Mouse (Mus musculus) cerebellum, postnatal 36 days (tissue): ENCODE results near the gene Mfsd9.

Experiments
- DNase-seq, 2 experiments: peaks; one replicate each; pipeline ENCODE4 v3.0.0; 2021 to 2022; ENCODE audit warnings: mixed read lengths in 2 of 2

The Mfsd9 gene

DNA sequence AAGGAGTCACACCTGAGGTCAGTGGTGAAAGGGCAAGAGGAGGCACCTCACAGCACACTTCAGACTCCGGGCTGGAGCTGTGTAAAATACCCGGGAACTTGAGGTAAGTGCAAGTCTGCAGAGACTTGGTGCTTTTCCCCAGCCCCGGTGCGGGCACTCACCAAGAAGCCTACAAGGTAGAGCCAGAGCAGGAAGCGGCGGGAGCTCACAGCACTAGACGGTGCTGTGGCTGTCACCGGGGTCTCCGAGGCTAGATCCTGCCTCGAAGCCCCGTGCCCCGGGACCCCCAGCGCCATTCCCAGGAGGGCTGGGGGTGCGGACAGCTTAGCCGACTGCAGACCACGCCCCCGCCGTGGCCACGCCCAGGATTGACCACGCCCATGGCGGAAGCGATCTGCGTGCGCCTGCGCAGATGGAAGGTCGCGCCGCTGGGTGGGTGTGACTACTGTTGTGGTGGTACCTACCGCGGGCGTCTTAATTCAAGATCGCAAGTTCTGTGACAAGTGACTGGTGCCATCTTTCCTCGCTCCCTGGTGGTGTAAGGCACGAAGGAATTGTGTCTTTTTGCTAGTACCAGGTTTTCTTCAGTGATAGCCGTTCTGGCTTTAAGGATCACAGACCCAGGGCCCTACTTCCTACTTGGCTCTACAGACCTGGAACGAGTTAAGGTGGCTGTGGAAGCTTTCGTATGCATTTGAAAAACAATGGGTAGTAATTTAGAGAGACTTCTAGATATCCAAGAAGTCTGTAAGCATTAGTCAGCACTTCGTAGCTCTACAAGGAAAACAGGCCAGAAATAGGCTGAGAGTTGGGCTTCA, at the start of gene Mfsd9:
Gene Mfsd9 (minus strand): TSS at position 364 of the 818 bp plus-strand sequence.
- peak; percentile 76 to 81 for DNase-seq

DNA sequence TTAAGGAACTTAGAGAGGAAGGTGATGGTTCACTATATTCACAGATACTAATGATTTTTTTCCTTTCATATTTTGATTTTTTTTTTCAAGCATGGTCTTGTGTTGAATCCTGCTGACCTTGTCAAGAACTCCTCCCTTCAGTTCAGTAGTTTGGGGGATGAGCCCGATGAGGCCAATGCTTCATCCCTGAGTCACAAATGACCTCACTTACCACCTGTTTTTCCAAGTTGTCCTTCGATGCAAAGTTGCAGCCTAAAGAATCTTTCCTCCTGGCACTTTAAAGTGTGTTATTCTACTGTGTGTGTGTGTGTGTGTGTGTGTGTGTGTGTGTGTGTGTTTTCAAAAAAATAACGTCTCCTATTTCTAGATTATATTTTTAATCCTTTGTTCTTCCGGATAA, 45.0 kb upstream of the Mfsd9 start:
- DNase-seq, result no peak

DNA sequence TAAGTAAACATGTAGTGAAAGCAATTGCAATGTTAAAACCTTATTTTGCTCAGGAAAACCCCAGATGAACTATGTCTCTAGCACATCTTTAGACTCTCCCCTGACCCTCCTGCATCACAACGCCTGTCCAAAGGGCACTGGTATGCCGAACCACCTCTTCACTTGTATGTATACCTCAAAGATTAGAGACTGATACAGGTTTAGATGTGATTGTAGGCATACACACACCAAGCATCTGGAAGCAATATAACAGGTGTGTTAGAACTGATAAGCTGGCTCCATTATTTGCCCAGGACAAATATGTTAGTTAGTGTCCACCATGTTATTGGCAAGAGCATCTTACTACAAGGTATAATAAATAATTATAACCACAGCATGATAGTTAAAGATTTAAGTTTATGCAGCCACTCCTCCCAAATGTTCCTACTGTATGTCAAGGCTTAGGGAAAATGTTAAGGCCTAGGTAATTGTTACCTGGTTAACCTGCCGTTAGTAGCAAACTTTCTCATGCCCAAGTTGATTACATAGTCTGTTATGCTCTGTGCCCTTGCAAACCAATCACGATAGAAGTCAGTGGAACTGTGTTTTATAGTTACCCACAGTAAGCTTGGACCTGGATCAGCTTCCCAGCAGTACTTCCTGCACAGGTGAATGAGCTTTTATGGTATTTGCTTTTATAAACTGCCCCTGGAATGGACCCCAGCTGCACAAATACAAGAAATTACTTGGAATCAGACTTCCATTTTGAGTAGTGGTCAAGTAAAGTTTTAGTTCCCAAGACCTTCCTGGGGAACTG, 40.4 kb upstream of the Mfsd9 start:
- no peak for DNase-seq

DNA sequence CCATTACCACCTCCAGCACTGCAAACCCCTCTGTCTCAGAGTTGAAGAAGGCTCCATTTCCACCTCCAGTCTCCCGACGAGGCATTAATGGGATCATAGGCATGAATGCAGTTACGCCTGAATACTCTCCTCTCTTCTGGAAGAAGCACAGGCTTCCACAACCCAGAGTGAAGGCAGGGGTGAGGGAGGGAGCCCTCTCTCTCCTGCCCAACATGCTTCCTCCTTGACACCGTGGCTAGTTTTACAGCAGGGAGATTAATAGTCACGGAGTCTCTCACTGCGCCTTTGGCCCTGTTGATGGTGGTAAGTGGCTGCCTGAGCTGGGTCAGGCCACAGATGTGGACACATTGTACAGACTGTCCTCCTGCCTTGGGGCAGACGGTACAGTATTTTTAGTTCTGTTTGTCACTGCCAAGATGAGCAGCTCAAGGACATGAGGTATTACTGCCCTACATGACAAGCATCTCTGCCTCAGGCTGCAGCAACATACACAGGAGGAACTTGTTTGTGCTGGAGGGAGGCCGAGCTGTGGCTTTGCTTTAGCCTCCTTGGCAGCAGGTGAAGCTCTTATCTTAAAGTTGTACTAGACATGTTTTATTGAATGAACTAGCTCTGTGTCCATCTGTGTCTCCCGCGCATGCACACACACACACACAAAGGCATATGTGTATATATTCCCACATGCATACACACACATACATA, 38.9 kb upstream of the Mfsd9 start:
- DNase-seq, result peak in 1 of 2 experiments; percentile 3

DNA sequence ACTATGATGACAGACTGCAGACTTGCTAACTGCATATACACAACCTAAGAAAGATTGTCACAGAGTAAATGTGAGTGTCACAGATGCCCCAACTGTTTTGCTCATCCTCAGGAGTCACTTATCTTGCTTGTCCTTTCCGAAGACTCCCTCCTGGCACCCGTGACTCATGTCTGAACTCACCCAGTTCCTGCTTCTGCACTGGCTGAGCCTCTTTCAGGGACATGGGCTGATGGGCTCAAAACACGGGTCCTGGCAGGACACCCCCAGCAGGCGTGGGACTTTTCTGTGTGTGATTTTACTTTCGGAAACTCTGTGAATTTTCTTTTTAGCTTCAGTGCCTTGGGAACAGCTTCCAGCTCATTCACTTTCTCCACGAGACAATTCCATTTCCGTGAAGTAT, 35.3 kb upstream of the Mfsd9 start:
- DNase-seq, result no peak

DNA sequence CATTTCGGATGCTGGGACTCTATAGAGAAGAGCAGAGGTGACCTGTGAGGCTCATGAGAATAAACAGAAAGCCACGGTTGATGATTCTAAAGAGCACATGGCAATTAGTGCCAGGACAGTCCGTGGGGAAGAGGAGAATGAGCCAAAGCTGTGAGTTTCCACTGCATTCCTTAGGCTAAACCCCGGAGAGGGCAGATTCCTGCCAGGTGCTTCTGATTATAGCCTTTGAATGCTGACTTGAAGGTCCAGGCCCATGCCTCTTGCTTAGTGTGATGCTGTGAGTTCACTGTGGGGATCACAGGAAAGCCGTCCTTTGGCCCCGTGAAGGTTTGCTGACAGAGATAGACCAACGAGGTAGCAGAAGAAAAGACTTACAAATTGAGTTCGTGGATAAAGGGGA, 34.4 kb upstream of the Mfsd9 start:
- no peak for DNase-seq

DNA sequence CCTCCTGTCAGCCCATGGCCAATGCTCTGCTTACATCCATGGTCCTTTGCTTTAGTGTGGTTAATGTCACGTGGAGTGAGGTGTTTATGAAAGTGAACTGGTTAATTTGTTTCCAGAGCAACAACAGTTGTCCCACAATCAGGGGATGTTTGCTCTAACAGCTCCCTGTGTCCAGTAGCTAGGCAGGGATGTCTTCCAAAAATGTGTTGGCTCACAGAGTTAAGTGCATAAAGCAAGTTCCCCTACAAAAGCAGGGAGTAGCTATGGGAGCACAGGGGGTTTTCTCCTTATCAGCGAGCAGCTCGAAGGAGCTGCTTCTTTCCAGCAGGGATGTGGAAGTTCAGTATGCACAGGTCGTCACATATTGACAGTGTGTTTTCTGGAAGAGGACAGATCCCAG, 34.0 kb upstream of the Mfsd9 start:
- DNase-seq, result no peak

DNA sequence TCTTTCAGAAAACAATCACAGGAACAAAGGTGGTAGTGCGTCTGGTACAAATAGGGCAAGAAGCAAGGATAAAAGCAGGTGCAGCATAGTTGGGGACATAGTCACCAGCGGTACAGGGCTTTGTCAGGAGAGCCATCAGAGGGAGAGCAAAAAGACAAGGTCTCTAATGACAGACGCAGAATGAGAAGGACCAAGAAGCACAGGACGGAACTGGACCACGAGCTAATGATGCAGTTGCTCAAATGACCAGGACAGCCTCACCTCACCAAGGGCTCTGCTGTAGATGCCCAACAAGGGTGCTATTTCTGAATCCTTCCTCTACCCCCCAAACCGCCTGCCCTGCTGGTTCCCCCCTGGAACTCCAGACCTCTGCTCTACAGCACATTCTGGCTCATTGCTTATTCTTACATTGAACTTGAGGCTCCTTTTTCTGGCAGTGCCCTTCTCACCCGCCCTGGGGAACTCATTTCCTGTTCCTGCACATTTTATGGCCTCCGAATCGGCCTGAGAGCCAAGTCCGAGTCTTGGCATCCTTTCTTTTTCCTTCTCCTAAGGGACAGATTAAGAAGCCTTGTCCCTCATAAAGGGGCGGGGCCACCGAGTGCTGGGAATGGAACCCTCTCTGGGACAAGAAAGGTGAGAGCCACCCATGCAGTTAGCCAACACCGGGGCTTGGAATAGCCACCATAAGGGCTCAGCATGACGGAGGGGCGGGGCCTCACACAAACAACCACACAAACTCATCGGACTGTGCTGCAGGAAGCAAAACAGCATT, 24.8 kb upstream of the Mfsd9 start:
- no peak for DNase-seq

DNA sequence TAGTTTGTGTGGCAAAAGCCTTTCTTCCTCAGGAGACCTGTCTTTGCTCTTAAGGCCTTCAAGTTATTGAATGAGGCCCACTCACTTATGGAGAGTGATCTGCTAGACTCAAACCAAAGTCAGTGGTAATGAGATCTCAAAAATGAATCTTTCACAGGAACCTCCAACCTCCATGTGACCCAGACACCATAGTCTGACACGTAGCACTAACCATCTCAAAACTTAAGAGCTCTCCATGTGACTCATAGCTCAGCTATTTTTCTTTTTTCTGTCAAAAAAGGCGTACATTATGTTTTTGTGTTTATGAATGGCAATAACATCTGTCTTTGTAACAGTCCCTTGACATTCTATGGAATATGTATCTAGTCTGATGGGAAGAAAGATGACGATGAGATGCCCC, 18.2 kb upstream of the Mfsd9 start:
- no peak for DNase-seq

DNA sequence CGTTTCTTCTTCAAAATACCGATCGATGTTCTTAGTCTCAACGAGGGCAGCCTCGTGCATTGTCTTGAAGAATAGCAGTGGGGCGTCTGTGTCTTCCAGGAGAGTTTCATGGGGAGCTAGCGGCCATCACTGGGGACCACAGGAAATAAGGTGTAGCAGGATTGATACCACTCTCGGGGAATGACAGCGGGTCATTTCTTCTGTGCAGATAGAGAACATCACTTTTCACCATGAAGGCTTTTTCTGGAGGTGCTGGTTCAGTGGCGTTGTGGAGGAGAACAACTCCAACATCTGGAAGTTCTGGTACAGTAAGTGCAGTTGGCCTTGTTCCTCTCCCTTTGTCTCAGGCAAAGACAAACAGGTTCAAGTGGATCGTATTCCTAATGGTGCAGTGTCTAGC, 15.4 kb upstream of the Mfsd9 start:
- no peak for DNase-seq

DNA sequence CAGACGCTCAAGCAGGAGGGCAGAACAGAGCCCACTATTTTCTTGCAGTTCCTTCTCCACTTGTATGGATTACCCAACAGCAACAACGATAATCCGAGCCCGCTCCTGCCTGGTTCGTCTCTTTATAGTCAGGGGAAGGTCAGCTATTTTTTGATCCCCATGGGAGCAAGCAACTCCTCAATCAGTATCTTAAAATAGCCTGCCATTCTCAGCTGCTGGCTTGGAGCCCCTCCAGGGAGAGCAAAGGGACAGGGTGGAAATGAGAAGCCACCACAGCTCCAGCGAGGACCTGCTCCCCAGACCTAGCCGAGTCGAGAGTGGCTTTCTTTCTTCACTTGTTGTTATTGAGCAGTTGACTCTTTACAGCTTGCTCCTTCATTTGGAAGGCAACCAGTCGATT, 14.9 kb upstream of the Mfsd9 start, which contains the start of gene Tmem182:
Gene Tmem182 (plus strand): TSS at position 251 of the 400 bp plus-strand sequence.
- no peak for DNase-seq

DNA sequence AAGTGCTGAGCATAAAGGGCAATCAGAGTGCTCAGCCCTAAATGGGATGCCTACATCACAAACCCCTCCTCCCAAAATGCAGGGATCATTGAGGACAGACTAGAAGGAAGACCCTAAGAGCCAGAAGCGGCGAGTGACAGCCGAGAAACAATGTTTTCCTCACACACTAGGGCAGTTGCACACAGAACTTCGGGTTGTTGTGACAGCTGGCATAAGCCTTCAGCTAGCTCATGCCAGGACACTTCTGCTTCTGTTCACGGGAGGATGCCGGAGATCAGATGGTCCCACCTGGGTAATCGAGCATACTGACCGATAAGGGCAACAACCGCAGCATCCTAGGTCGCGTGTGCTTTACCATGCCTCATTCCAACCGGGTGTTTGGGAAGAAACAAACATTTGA, 13.6 kb upstream of the Mfsd9 start:
- no peak for DNase-seq

DNA sequence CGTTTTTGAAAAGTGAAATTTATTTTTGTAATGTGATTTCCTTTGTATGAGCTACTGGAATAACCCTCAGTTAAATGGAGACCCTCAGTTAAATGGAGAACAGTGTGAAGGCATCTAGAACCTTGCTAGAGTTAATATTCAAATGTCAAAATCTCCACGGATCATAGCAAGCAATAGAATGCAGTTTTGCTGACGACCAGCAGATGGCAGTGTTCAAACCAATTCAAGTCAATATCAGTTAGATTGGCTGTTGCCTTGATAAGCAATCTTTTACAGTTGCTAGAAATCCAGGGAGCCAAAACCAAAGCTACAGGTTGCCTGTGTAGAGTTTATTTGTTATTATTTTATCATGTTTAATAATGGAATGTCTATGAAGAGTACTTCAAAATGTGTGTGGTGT, 12.3 kb upstream of the Mfsd9 start:
- DNase-seq, result peak; percentile 34 to 51

DNA sequence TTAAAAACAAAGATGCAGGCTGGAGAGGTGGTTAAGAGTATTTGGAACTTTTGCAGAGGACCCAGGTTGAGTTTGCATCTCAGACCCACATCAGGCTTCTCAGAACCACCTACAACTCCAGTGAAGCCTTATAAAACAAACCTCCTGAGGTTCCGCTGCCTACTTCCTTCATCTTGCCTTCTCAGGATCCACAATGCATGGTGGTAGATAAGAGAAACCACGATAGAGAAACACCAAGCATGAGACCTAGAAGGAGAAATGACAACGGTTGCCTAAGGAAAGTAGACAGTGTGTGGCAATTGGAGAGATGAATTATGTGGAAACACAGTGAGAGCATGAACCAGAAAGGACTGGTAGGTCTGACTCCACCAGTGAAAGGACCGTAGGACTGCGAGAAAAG, 10.4 kb upstream of the Mfsd9 start:
- no peak for DNase-seq

DNA sequence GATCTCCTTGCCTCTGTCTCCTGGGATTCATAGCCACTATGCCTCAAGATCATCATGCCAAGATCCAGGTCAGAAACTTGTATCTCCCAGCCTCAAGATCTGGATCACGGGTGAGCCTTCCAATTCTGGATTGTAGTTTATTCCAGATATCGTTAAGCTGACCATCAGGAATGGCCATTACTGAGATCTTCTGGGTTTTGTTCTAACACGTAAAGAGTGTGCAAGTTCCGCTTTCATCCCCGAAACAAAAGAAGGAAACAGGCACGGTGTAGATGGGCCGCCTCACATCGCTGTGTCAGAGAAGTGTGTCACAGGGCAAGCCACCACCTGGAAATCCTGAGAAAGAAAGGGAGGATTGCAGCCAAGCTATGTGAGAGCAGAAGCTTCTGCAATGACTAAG, 8.6 kb upstream of the Mfsd9 start:
- DNase-seq, result no peak

DNA sequence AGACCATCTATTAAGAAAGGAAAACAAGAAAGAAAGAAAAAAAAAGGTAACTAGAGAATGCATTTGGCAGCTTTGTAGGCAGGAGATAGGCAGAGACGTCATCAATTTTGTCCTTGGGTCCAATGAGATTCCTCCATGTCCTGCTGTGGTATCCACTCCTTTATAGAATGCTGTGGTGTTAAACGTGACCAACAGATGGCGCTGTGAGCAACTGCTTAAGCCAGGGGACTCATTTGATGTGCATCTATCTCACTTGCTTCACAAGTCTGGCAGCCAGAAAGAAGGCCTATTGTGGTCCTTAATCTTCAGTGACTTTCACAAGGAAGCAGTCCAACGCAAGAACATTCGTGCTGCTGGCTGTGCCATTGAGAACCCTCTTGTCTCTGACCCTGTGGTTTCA, 6.9 kb upstream of the Mfsd9 start:
- peak; percentile 17 to 42 for DNase-seq

DNA sequence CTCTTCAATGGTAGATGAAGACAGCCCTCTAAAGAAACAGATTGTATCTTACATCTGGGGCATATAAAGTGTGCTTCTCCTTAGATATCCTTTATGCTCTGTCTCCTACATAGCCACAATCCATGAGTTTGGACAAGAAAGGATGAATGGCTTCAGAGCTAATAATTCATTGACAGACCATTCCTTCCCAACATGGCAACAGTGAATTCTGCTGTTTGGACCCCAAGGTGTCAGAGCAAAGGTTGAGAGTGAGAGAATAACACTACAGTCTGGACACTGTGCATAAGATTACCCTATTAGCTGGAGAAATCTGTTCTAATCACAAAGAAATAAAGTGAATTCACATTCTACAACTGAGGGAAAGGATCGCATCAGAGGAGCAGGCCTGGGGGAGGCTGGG, 5.0 kb upstream of the Mfsd9 start:
- DNase-seq, result no peak

DNA sequence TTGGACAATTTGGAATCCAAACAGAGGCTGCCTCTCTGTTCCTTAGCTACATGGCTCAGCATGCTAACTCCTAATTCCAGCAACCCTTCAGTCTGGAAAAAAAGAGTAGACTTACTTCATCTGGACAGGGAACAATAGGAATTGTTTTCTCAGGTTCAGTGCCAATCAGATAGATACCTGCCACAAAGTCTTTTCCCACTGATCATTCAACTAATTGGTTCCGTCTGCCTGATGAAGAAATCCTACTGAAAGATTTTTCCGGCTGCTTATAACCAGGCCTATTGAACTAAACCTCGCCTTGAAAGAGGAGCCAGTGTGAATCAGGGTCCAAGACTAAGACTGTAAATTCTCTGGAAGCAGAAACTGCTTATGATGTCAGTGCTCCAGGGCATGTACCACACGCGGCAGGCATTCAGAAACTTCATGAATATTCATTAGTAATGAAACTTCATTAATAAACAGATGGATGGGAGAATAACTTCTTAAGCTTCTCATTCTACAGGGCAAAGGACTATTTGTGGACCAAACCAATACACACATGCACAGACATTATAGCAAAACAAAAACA, 737 bp downstream of the Mfsd9 start:
- no peak for DNase-seq

DNA sequence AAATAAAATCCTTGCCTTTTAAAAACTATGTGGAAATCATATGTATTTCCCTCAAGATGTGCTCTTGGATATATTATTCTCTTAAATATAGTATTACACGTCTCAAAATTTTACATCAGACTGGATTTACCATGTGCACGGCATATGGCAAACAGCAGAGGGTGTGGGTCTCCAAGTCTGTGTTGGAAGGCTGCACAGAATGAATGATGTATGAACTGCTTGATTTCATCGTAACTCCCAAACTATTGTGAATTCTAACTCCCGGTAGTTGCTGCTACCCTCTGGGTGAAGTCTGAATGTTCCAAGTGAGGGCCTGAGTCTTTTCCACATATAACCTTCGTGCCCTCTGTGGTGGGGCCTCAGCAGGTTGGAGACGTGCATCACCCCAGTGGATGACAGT, 1.5 kb downstream of the Mfsd9 start:
- DNase-seq, result no peak

DNA sequence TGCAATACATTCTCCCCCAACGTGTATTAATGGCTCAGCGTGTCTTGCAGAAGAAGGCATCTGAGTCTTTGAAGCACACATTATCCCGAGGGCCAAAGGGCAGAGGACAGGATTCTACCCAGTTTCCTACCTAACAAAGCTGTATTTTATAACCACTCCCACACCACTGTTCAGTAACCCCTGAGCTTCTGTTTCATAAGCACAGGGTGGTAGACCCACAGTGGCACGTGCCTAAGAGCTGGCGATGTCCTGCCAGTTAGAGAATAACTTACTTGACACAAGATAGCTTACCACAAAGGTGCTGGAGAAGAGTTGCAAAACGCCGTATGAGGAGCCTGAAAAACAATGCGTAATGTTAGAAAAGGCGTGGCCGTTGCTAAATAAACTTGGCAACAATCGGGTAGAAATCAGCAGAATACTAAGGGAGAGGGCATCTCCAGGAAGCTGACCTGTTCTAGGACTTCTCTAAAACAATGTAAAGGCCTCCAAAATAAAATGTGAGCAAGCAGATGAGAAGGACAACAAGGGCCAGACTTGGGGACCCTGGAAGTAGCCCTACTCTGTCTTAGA, 4.5 kb downstream of the Mfsd9 start:
- no peak for DNase-seq

DNA sequence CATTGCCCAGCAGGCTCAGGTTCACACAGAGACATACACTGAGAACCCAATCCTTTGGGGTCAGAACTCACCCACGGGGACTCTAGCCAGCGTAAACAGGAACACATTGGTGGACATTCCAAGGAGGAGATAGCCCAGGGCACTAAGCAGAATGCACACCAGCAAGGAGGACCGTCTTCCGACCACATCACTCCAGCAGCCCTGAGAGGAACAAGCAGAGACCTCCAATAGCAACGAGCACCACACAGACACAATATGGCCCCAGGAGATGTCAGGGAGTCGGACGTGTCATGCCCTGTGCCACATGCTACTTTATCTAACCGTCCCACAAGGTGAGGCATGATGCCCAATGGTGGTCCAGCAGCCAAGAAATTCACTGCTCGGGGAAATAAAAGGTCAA, 6.2 kb downstream of the Mfsd9 start:
- DNase-seq, result no peak

DNA sequence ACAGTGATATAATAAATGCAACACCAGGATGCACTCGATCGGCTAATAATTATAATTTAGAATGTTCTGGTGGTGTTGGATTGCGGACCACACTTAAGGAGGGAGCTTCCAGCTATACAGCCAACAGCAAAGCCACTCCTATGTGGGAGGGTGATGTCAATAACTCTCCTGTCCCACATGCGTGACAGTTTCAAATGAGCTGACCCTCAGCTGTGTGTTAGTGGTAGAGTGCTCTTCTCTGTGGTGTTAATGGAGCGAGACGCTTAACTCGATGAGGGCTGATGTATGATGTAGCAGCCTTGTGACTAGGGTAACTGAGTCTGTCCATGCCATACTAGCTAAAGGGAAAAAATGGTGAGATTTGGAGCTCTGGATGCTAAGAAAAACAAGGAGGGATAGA, 7.0 kb downstream of the Mfsd9 start:
- DNase-seq, result no peak
